Mouse (Mus musculus) gastrocnemius, adult 8-10 months (tissue): Measurements from ENCODE around the gene Rheb. TPM values are rescaled to one million over a fixed set of nuclear protein-coding genes. Genes with fewer than 3 reads are reported as not detected.
A peak's percentile ranks its signal among the peaks of the same experiment; 100 is the strongest.
"Not testable (repeated sequence)": the region's sequence is repeated elsewhere in the genome, so short reads cannot be mapped to it uniquely, and the experiment has no call there.

Source experiments
- DNase-seq, 2 experiments: peaks; one replicate each; pipeline ENCODE4 v3.0.0; 2022; ENCODE audit warnings: low spot score in 2 of 2
- total RNA-seq, 4 experiments: library from RNA; stranded (reverse); gene quantifications; 2 replicates each; pipeline ENCODE4 v1.2.4; 2022

Gene Rheb
- 10 to 100 TPM; 66.8 to 69.7 (median 67.7) TPM for total RNA-seq

DNA sequence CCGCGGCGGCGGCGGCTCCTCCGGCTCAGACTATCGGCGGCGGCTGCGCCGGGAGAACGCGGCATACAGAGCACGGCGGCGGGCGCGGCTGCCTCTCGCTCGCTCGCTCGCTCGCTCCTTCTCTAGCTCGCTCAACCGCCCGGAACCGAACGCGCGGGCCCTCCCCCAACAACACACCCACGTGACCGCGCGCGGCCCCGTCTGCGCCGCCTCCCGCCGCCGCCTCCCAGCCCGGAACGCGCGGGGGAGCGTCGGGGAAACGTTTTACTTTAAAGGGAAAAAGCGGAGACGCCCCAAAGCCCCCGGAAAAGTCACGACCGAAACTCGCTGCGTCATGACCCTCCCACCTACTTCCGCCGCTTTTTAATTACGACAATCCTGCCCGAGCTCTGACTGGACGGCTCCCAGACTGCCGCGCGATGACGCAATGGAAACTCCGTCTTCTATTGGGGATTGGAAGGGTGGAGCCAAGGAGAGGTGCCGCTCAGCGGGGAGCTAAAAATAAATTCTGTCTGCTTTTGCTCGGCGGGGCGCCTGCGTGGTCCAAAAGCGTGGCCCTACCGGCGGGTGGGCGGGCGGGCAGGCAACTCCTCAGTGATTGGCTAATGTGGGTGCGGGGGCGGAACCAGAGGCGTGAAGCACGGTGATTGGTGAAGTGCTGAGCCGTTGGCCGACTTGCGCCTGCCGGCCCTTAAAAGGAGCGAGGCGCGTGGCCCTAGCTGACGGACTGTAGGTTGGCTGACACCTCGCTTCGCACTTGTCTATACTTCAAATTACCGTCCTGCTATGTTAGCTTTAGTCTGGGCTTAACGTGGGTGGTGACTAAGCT lies at the start of gene Rheb:
TSS of gene Rheb (minus strand) at position 351 of the 829 bp plus-strand sequence.
- peak; percentile 96 to 98 for DNase-seq

DNA sequence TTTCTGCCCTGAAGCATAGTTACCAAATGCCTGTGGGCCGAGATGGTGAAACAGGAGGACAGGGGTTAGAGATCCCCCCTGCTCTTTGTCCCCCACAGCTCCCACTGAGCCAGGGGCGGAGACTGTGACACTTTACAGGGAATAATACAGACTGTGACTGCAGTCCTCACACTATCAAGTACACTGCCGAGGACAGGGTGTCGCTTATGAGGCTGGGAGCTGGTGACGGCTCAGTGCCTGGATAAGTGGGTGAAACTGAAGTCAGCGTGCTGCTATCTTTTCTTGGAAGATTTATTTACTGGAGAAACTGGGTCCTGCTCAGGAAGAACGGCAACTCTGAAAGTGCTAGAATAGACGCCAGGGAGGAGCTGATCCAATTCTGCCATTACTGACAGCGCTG lies 47.4 kb upstream of the Rheb start:
- DNase-seq = no peak

DNA sequence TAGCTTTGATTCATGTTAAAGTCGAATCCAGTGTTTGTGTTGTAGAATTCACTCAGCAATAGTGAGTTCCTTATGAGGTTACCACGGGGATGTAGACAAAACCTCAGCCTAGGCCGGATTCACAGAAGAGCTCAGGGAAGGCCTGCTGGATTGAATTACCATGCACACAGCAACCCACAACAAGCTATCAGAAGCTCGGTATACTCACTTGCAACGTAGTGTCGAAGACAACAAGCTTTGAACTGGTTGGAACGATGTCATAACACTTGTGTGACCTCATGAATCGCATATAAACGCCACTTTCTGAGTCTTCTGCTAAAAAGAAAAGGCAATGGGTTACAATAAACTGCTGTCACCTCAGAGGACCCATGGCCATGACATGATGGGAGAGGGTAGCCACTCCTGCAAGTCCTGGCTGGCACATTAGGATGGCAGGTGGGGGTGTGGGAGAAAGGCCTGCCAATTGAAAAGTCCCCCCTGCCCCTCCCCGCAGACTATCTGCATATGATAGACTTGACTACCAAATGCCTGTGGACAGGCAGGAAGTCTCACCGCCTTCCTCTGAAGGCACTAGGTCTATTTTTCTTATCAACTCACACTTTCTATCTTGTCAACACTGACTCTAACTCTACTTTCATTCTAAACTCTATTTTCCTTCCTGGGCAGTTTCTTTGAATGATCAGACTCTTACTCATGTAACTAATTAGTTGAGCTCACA lies 46.6 kb upstream of the Rheb start:
- no peak for DNase-seq

DNA sequence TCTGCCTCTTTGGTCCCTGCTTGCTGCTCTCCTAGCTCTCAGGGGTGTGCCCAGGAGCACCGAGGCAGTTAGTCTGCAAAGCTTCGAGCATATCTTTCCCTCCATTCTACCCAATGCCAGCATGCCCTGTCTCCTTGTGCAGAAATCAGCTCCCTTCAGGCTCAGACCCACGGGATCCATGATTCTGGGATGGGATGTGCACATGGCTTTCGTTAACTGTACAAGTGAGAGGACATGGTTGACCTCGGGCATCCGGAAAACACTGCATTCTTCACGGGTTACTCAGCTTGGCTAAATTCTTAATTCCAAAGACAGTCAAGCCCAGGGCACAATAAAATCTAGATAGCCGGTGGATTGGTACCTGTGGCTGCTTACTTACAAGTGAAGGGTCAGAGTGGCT lies 44.8 kb upstream of the Rheb start:
- DNase-seq = no peak

DNA sequence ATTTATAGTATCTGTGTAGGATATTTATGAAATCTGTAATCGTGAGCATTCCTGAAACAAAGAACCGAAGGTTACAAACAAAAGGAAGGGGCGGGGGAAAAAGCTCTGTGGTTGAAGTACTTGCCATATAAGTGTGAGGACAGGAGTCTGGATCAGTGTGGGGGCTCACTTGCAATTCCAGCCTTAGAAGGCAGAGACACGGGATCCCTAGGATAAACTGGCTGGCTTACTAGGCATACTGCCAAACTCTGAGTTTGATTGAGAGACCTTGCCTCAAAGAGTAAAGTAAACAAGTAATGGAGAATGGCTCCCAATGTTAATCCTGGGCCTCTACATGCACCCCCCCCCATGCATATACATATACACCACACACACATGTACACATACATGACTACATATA lies 36.3 kb upstream of the Rheb start:
- no peak for DNase-seq

DNA sequence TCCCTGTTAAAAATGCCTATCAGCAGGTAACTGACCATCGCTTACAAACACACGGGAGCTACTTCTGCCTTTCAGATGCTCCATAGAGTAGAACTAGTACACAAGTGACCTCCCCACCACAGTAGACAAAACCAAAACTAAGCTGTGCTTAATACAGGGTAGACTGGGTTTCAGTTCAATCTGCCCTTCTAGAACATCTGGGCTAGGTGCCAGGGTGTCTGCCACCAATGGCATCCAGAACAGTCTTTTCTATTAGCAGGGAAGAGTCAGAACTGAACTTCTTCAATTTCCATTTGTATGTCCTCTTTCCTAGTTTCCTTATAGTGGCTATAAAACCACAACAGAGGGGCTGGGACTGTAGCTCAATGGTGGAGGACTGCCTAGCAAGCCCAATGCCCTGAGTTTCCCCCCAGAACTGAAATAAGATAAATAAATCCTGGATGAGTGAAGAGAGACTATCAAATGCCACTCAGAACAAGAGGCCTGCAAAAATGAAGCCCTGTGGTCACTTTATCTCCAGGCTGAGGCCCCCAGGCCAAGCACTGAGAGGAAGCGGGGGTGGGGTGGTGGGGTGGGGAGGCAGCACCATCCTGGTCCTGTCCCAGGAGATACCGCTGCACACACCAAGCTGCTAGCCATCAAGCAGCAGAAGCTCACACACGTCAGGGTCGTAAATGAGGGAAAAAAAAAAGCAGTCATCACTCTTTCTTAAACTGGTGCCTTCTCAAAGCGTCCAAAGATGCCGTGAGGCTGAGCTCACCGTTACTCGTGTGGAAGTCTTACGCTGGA lies 35.6 kb upstream of the Rheb start:
- DNase-seq = no peak

DNA sequence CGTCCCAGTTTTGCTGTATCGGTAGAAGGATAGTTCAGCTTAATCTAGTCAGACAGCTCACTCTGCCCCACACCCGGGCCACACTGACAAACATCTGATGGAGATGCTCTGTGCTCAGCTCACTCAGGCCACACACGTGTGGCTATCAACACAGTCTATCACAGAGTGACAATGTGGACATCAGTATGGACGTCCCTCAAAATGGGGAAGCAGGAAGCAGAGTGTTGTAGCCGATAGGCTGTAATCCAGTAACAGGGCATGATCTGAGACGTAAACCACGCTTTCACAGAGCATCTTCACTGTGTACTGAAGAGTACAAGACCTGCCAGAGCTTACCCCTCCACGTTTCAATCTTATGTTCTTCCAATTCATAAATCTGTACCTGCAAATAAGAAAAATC lies 34.2 kb upstream of the Rheb start:
- no peak for DNase-seq

DNA sequence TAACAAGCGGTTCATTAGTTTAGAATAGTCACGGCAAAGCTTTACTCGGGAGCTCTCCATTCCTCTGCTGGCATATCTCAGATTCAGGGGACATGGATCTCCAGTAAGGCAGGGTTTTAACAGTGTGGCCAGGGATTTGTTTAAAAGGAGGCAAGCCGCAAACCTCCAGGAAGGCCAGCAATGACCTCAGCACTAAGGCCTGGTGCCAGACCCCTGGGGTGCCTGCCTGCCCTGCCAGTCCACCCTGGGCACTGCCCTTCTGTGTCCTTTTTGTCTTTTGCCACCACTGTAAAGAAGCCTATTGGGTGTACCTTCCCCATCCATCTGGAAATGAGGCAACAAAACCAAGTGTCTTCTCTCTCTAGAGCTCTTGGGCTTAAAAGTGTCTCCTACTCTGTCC lies 31.7 kb upstream of the Rheb start:
- DNase-seq = no peak

DNA sequence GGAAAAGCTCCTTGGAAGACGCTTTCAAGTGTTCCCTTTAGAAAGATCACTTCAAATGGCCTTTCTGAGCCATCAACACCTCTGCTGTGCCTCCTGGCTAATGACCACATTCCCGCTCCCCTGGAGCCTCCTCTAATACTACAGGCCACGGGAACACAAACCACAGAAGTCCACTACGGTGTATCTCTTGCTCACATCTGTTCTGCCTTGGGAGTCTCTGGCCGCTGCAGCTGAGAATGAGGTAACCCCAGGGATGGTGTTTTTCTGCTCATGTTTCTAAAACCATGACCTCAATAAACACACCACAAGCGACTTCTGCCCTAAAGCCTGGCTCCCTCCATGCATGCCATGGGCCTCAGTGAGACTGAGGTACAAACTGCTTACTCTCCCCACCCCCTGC lies 30.8 kb upstream of the Rheb start:
- DNase-seq = no peak

DNA sequence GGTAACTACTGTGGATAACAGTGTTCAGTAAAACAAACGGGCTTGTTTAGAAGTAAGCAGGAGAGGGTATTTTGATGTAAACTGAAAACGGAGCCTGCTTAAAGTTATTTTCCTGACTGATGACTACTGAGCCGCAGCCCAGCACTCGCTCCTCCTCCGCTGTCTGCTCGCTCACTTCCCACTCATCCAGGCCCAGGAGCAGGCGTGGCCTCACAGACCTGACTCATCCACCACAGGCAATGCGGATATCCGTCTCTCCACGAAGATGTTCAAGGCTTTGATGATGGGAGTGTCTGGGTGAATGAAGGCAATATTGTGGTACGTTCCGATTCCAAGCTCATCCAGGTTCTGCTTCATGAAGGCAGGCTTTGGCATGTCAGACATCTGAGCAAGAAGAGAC lies 28.9 kb upstream of the Rheb start:
- DNase-seq = no peak

DNA sequence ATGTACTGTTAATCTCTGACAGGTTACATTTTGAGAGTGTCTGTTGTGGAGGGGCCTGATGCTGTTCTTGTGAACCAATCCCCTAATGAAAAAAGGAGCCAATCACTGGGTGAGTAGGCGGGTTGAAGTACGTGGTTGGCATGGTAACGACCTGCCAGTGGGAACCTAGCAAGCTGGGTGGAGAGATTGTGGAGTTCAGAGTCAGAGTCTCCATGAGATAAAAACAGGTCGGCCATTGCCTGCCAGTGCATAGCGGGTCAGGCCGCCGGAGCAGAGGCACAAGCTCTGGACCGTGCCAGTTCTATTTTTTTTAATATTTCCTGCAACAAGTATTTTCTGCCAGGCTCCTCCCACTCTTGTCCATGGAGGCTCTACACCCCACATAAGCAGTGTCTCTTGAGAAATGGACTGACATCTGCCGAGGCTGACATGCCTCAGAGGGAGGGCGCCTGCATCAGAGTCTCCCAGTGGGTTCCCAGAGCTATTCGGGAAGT lies 27.4 kb upstream of the Rheb start:
- DNase-seq = no peak

DNA sequence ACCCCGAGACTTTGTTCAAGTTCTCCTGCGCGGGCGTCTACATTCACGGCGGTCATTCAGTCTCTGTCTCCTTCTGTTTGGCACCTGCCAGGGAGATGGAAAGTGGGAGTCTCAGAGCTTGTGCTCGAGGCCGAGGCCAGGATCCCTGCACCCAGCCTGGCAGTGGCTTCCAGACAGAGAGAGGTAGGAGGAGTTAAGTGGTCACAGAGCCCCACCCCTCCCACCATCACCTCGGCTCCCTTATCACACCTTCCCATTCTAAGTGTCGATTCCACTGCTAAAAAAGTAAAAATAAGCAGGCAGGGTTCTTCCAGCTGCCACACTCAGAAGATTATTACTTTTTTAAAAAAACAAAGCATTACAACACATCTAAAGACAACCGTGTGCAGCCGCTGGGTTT lies 21.4 kb upstream of the Rheb start:
- DNase-seq = no peak

DNA sequence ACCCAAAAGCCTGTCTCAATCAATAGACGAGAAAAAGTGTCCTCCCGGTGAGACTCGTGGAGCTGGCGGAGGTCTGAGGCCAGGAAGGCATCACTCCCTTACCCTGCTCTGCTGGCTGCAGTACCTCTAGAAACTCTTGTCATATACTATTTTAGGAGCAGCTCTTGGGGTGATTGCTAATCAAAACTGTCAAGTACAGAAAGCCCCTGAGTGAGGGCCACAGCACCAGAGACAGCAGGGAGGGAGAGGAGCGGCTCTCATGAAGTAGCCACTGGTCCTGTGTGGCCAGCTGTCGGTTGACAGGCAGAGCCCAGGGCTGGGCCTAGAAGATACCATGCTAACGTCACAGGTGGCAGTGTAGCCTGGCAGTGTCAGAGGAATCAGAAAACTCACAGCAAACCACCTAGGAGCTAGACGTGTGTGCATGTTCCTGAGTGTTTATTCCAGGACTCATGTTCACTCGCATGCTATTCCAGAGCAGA lies 19.1 kb upstream of the Rheb start:
- no peak for DNase-seq

DNA sequence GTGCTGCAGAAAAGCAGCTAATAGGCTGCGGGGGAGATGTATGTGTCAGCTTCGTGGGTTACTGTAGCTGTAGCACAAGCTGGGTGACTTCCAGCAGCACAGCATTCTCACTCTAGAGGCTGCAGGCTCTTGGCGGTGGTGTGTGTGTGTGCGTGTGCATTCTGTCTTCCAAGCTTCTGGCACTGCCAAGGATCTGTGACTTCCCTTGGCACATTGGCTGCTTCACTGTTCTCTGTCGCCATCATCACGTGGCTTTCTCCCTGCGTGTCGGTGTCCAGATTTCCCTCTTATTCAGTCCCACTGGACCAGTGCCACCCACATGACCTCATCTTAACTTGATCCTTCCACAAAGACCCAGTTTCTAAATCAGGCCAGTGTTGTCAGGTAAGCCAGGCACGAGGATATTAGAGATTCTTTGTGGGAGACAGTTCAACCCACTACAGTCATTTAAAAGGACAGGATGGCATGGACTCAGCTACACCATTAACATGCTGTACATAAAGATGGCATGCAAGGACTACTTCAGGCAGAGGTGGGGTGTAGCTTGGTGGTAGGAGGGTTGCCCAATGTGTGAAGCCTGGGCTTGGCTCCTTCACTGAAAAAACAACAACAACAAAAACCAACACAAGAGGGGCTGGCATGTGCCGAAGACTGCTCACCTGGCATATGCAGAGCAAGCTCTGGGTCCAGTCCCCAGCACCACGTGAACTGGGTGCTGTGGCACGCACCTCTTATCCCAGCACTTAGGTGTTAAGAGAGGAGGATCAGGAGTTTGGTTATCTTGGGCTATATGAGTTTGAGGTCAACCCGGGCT lies 18.4 kb upstream of the Rheb start:
- DNase-seq = peak; percentile 16 to 20

DNA sequence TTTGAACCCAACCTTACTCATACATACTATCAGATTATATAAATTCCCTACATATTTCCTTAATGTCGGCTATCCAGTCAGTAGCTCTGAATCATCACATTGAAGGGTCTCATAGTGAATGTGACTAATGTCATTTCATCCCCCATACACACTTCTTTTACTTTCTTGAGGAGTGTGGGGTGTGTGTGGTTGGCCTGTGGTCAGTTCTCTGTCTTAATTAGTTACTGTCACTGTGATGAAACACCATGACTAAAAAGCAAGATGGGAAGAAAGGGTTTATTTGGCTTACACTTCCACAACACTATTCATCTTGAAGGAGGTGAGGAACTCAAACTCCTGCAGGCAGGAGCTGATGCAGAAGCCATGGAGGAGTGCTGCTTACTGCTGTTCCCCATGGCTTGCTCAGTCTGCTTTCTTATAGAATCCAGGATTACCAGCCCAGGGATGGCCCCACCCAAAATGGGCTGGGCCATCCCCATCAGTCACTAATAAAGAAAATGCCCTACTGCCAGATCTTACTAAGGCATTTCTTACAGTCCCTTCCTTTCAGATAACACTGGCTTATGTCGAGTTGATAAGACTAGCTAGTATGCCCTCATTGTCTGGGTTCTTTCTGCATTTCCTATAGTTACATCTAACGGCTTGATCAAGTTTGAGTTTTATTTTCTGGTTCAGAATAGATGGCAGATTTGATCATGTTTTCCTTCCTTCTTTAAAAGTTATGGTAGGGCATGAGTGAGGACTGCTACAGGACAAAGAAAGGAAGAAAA lies 17.5 kb upstream of the Rheb start:
- DNase-seq = no peak

DNA sequence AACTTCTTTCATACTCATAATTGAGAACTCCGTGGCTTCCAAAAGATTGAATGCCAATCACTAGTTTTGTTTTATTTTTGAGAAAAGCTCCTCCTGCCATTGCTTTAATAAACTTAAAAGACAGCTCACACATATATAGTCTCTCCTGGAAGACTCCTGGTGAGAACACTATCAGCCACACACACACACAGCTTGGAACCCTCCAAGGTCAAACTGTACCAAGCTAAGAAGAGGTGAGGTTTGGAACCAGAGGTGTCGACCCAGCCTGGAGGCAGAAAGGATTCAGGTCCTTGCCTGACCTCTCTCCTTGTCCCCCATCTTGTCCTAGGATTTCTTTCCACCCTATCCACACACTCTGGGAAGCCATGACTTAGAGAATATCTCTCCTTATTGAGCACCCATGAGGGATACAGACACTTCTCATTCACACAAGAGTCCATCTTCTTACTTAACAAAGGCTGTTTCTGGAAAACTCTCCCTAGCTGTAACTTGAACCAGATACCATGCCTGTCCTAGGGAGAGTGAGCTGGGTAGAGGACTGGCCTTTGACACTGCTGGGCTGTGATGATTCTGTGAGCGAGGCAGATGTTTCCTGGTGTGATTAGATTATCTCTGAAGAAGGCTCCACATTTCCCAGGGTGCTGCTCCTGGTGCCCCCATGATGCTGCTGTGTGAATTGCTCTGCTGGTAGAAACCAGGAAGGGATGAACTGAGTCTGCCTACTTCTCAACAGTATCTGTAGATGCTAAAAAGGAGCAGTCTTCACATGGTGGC lies 12.6 kb upstream of the Rheb start:
- DNase-seq = no peak

DNA sequence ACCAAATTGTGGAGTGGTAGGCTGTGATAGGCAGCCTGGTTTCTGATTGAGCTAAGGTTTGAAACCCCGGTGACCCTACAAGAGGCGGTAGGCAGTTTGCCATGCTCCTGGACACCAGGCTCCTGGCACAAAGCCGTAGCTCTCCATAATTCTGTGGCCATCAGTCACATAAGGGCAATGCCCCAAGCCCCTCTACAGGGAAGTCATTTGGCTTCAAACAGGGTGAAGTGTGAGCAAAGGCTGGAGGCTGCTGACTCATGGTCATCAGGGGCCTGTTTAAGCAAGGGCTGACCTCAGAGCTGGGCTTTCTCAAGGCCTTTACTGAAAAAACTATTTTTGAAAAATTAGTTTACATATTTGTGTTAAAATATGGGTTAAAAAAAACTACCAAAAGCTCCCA lies 11.8 kb upstream of the Rheb start:
- DNase-seq = no peak

DNA sequence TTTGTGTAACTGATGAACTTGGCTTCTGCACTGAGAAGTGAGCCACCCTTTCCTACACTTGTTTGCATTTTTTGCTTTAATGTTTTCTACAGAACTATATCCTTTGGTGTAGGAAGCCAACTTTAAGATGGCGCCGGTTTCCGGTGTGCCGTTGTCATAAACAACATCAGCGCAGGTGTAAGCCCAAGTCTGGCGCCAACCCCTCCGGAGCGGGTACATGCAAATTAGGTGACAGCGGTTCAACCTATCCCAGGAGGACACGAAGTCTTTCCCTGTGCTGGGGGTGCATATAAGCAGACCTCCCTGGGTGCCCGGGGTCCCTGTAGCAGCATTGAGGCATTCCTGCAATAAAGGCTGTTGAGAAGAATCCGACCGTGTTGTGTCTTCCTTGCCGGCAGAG lies 5.8 kb upstream of the Rheb start:
- DNase-seq = not testable (repeated sequence)

DNA sequence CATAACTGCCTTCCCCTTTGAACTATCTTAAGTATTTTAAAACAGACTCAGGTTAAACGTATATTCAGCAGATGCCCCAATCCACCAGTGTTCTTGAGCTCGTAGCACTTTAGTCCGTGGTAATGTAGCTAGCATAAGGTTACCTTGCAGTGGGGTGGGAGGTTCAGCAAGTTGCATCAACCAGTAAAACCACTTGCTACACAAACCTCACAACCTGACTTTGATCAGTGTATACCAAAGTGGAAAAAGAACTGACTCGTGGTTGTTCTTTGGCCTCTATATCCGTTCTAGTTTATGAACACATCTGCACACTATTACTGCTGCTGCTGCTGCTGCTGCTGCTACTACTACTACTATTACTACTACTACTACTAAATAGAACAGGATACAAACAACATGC lies 1.4 kb upstream of the Rheb start:
- DNase-seq = no peak

DNA sequence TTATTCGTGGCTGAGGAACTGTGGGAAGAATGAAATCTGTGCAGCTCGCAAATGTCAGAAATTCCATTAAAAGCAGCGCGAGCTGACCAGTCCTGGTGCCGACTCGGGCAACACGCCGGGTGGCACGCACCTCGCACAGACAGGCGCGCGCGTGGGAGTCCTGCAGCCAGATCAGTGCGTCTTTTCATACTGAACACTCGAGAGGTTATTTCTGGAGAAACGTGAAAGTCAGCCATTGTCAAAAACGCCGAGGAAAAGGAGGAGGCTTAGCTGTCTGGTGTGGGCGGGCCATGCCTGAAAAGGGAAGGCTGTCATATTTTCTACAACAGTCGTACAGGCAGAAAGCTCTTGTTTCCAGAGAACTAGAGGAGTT lies 665 bp upstream of the Rheb start:
- DNase-seq = no peak
